Mouse (Mus musculus): Measurements from ENCODE around the gene Peli2. TPM values are rescaled to one million over a fixed set of nuclear protein-coding genes. Genes with fewer than 3 reads are reported as not detected.

Peli2 gene
- total and polyA plus RNA-seq, 3 experiments, result 10.1 to 20.3 (median 17.2) TPM

DNA sequence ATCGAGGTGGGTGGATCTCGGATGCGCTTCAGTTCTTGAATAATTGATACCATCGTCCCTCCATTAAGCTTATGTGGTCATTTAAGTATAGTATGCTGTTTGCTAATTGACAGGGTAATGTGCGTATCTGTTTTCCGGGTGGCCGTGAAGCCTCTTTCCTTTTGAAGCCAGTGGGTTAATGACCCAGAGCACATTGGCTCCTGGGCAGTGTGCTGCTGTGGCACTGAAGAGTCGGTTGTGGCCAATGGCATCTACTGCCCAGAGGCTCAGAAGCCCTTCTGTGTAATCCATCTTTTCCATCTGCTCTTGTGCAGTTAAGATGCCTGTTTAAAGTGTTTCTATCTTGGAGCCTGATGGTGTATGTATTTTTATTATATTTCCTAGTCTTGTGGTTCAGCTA, 34.0 kb downstream of the Peli2 start:
- Histone ChIP-seq H3K36me3 (ENCODE audit: control insufficient read depth, insufficient read depth, low read length) (peaks cover 3% of the 10 kb centered on the region; the same call in 1 of the 2 replicates), H3K27me3 (ENCODE audit: control insufficient read depth, insufficient read depth, low read length) (no peaks in the 10 kb centered on the region), H3K79me2 (replicated peaks; ENCODE audit: control insufficient read depth, insufficient read depth, low read length) (peaks cover 2% of the 10 kb centered on the region; the same call in 1 of the 2 replicates), H3K4me3 (no peak overlapping the region), H3K4me1 (ENCODE audit: control insufficient read depth, insufficient read depth, low read length) (peaks cover 17% of the 10 kb centered on the region), H3K27ac (no peak overlapping the region), H3K9ac (ENCODE audit: low read depth, low read length) (no peak overlapping the region)
- WGBS, result 87% methylated on average over 8 of the region's 8 CpGs
- TF ChIP-seq EP300 (IDR thresholded peaks at IDR 0.05; ENCODE audit: insufficient read depth, low read depth, low read length) (no peak), CTCF (IDR thresholded peaks at IDR 0.05) (no peak), POLR2A (IDR thresholded peaks at IDR 0.05; ENCODE audit: insufficient read depth, low read depth, low read length) (no peak)
- intact Hi-C loops (cut with DNase I), result no loop called here
- DNase-seq, result no peak

DNA sequence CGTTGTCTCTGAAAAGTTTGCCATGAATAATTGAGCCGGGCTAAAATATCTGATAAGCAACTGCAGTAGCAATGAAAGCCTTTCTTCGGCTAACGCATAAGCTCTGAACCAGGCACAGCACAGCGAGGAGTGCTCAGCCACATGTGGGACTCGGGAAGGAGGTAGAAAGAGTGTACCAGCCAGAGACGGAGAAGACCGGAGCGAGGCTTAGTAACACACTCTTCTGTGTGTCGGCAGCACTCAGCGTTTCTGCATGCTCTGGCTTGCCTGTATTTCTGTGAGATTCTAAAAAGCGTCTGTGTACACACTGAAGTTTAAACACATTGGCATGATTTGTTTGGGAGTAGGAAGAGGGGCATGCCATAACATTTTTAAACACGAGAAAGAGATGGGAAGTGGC, 34.5 kb downstream of the Peli2 start:
- no peak for TF ChIP-seq POLR2A (IDR thresholded peaks at IDR 0.05; ENCODE audit: insufficient read depth, low read depth, low read length)
- TF ChIP-seq EP300 (IDR thresholded peaks at IDR 0.05; ENCODE audit: insufficient read depth, low read depth, low read length), result no peak
- TF ChIP-seq CTCF (IDR thresholded peaks at IDR 0.05), result no peak
- no peak overlapping the region for H3K27ac ChIP-seq
- DNase-seq, result no peak
- H3K4me3 ChIP-seq, result no peak overlapping the region
- H3K4me1 ChIP-seq (ENCODE audit: control insufficient read depth, insufficient read depth, low read length), result peaks cover 14% of the 10 kb centered on the region
- H3K27me3 ChIP-seq (ENCODE audit: control insufficient read depth, insufficient read depth, low read length), result no peaks in the 10 kb centered on the region
- intact Hi-C loops (cut with DNase I), result no loop called here
- no peak overlapping the region for H3K9ac ChIP-seq (ENCODE audit: low read depth, low read length)
- peaks cover 3% of the 10 kb centered on the region; the same call in 1 of the 2 replicates for H3K36me3 ChIP-seq (ENCODE audit: control insufficient read depth, insufficient read depth, low read length)
- peaks cover 2% of the 10 kb centered on the region; the same call in 1 of the 2 replicates for H3K79me2 ChIP-seq (replicated peaks; ENCODE audit: control insufficient read depth, insufficient read depth, low read length)
- WGBS, result 76% methylated on average over 13 of the region's 13 CpGs

GRCm38 (mm10) chr14:48157085-48157484, 36.5 kb downstream of the Peli2 start:
- Histone ChIP-seq H3K4me3 (no peak overlapping the region), H3K27ac (no peak overlapping the region), H3K79me2 (replicated peaks; ENCODE audit: control insufficient read depth, insufficient read depth, low read length) (peaks cover 2% of the 10 kb centered on the region), H3K27me3 (ENCODE audit: control insufficient read depth, insufficient read depth, low read length) (no peaks in the 10 kb centered on the region), H3K36me3 (ENCODE audit: control insufficient read depth, insufficient read depth, low read length) (no peaks in the 10 kb centered on the region), H3K4me1 (ENCODE audit: control insufficient read depth, insufficient read depth, low read length) (peaks cover 3% of the 10 kb centered on the region; the same call in 1 of the 2 replicates), H3K9ac (ENCODE audit: low read depth, low read length) (no peak overlapping the region)
- 67% methylated on average over 3 of the region's 3 CpGs for WGBS
- intact Hi-C loops (cut with DNase I), result no loop called here
- DNase-seq, result no peak
- TF ChIP-seq POLR2A (IDR thresholded peaks at IDR 0.05; ENCODE audit: insufficient read depth, low read depth, low read length) (no peak), CTCF (IDR thresholded peaks at IDR 0.05) (no peak), EP300 (IDR thresholded peaks at IDR 0.05; ENCODE audit: insufficient read depth, low read depth, low read length) (no peak)

GRCm38 (mm10) chr14:48157835-48158234, 37.2 kb downstream of the Peli2 start:
- Histone ChIP-seq H3K27ac (no peak overlapping the region), H3K36me3 (ENCODE audit: control insufficient read depth, insufficient read depth, low read length) (no peaks in the 10 kb centered on the region), H3K79me2 (replicated peaks; ENCODE audit: control insufficient read depth, insufficient read depth, low read length) (peaks cover 4% of the 10 kb centered on the region), H3K9ac (ENCODE audit: low read depth, low read length) (no peak overlapping the region), H3K4me3 (no peak overlapping the region), H3K27me3 (ENCODE audit: control insufficient read depth, insufficient read depth, low read length) (no peaks in the 10 kb centered on the region), H3K4me1 (ENCODE audit: control insufficient read depth, insufficient read depth, low read length) (peaks cover 5% of the 10 kb centered on the region; the same call in 1 of the 2 replicates)
- WGBS, result 65% methylated on average over 8 of the region's 8 CpGs
- TF ChIP-seq CTCF (IDR thresholded peaks at IDR 0.05), result no peak
- intact Hi-C loops (cut with DNase I), result no loop called here
- DNase-seq, result no peak

GRCm38 (mm10) chr14:48159401-48159800, 38.8 kb downstream of the Peli2 start:
- H3K27ac ChIP-seq, result no peak overlapping the region
- H3K4me3 ChIP-seq, result no peak overlapping the region
- peaks cover 4% of the 10 kb centered on the region for H3K79me2 ChIP-seq (replicated peaks; ENCODE audit: control insufficient read depth, insufficient read depth, low read length)
- intact Hi-C loops (cut with DNase I), result no loop called here
- no peaks in the 10 kb centered on the region for H3K27me3 ChIP-seq (ENCODE audit: control insufficient read depth, insufficient read depth, low read length)
- H3K4me1 ChIP-seq (ENCODE audit: control insufficient read depth, insufficient read depth, low read length), result peaks cover 4% of the 10 kb centered on the region; the same call in 1 of the 2 replicates
- no peak overlapping the region for H3K9ac ChIP-seq (ENCODE audit: low read depth, low read length)
- no peak for DNase-seq
- WGBS, result 86% methylated on average over 3 of the region's 3 CpGs
- H3K36me3 ChIP-seq (ENCODE audit: control insufficient read depth, insufficient read depth, low read length), result no peaks in the 10 kb centered on the region
- TF ChIP-seq EP300 (IDR thresholded peaks at IDR 0.05; ENCODE audit: insufficient read depth, low read depth, low read length) (no peak), POLR2A (IDR thresholded peaks at IDR 0.05; ENCODE audit: insufficient read depth, low read depth, low read length) (no peak), CTCF (IDR thresholded peaks at IDR 0.05) (no peak)

- 83% methylated on average over 14 of the region's 14 CpGs for WGBS
- no peak for TF ChIP-seq POLR2A (IDR thresholded peaks at IDR 0.05; ENCODE audit: insufficient read depth, low read depth, low read length)
- TF ChIP-seq CTCF (IDR thresholded peaks at IDR 0.05), result no peak
- no peak for TF ChIP-seq EP300 (IDR thresholded peaks at IDR 0.05; ENCODE audit: insufficient read depth, low read depth, low read length)
- H3K4me3 ChIP-seq, result no peak overlapping the region
- intact Hi-C loops (cut with DNase I), result no loop called here
- H3K9ac ChIP-seq (ENCODE audit: low read depth, low read length), result no peak overlapping the region
- peaks cover 6% of the 10 kb centered on the region for H3K79me2 ChIP-seq (replicated peaks; ENCODE audit: control insufficient read depth, insufficient read depth, low read length)
- no peak for DNase-seq
- H3K27ac ChIP-seq, result no peak overlapping the region
- peaks cover 4% of the 10 kb centered on the region for H3K4me1 ChIP-seq (ENCODE audit: control insufficient read depth, insufficient read depth, low read length)
- H3K27me3 ChIP-seq (ENCODE audit: control insufficient read depth, insufficient read depth, low read length), result no peaks in the 10 kb centered on the region
- H3K36me3 ChIP-seq (ENCODE audit: control insufficient read depth, insufficient read depth, low read length), result no peaks in the 10 kb centered on the region
Measured at GRCm38 (mm10) chr14:48162446-48162845, 41.8 kb downstream of the Peli2 start.

All from heart, adult 2 months (tissue).